Mouse (Mus musculus): ENCODE results near the gene Gart.

Gene Gart

DNA sequence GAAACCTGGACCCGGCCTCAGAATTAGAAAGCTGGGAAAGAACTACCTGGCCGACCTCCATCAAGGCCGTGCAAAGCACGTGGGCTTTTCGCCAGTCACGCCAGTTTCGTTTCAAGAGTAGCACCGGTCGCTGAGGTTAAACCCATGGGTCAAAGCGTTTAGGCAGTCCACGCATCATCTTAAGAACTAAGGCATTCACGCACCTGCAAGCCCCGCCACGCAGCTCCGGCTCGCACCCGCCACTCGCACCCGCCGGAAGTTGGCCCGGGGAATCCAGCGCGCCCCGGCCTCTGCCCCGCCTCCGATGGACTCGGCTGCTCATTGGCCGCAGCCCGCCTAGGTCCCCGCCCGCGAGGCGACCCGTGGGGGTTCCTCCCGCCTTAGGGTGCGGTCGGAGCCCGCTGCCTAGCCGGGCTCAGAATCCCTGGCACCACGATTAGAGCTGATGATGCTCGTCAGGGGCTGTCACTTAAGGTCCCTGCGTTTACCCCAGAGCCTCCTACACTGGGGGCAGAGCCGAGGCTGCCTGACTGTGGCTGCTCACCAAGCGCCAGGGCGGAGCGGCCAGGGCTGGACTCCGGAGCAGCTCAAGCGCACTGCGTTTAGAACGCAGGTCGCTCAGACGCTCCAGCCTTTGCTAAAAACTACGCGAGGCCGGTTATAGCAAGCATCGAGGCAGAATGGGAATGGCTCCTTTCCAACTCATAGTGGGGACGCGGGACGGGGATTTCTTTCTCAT is at the start of gene Gart:
TSS of gene Gart (minus strand) at position 272 of the 739 bp plus-strand sequence.
- DNase-seq (ENCODE audit: extremely low spot score, low spot score) = peak; percentile 92

DNA sequence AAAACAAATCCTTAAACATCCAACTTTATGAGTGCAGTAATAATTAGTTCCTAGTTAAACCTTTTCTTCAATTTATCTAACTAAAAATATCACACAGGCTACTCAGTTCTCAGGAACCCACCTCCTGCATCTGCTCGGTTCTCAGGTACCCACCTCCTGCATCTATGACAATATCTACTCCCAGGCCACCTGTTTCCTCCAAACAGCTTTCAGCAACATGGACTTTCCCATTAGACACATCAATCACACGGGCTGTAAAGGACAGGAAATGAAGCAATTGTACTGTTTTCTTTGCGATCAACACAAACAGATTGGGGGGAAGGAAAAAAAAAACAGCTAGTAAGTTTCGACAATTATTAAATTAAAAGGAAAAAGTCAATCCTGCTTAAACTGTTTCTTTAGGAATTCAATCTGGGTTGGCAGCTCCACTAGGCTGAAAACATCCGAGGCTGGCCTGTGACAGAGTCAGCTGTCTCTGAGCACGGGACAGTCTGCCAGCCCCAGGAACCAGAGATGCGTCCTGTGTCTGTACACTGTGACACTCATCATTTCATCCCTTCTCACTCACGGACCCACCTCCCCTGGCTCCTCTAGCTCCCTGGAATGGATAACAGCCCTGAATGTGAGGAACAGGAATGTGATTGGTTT is 48.5 kb upstream of the Gart start:
- DNase-seq (ENCODE audit: extremely low spot score, low spot score) = no peak

DNA sequence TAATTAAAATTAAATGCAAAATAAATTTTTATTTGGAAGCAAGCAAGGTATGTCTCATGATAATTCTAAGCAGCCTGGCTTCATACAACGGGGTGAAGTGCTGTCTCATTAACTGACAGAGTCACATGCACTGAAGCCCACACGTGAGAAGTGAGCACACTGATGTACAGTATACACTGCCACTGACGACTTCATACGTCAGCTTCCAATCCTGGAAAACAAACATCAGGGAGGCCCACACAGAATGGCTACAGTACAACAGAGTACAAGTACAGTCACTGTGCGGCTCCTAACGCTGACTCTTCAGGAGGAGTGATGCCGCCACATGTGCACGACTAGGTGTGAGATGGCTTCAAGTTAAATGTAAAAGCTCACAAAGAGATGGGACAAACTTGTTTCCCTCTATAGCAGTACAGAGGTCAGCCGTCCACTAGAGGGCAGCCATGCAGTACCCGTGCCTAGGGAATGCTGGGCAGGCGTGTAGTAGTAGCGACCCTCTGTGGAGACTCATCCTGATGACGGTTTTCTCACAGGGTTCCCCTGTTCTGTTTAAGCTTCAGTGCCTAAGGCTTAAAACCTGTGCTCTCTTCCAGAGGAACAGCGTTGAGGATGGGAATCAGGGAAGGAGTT is 47.8 kb upstream of the Gart start:
- DNase-seq (ENCODE audit: extremely low spot score, low spot score) = peak; percentile 78

DNA sequence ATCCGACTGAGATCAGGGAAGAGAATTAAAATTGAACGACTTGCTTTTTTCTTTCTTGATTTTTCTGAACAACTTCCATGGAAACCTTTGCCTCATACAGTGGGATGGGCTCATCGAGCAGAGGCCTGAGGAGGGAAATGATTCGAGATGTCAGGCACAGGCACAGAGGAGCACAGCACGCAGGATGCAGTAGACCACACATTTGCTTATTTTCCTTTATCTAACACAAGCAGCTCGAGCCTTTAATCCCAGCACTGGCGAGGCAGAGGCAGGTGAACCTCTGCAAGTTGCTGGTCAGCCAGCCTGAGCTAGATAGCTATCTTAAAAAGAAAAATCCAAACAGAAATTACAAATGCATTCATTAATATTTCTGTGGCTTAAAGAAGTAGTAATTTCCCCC is 43.0 kb upstream of the Gart start:
- DNase-seq (ENCODE audit: extremely low spot score, low spot score) = no peak

DNA sequence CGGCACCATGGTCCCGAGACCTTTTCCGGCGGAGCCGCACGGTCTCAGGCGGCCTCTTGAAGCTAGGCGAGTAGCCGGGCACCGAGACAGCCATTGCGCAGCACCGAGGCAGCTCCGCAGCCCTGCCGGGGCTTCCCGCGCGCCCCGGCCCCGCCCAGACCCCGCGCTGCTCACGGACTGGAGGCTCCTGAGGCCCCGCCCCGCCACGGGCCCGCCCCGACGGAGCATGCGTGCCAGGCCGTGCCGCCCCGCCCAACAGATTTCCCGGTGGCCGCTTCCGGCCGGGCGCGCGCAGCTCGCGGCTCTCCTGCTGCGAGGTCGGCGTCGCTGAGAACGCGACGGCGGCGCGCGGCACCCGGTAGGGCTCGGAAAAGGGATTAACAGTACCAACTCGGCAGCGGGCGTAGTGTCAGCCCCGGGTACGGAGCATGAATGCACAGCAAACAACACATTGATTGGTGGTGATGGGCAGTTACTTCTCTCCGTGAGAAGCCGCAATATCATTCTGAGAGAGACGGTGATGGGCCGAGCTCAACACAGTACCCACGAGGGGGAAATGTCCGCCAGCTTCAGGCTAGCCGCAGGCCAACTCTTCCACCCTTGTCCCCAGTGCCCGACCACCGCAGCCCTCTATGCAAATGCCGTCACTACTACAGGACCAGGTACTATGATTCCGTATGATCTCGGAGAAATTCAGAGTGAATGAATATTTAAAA is 42.0 kb upstream of the Gart start, which contains the start of gene Donson:
TSS of gene Donson (minus strand) at position 152 of the 716 bp plus-strand sequence.
- DNase-seq (ENCODE audit: extremely low spot score, low spot score) = peak; percentile 92

DNA sequence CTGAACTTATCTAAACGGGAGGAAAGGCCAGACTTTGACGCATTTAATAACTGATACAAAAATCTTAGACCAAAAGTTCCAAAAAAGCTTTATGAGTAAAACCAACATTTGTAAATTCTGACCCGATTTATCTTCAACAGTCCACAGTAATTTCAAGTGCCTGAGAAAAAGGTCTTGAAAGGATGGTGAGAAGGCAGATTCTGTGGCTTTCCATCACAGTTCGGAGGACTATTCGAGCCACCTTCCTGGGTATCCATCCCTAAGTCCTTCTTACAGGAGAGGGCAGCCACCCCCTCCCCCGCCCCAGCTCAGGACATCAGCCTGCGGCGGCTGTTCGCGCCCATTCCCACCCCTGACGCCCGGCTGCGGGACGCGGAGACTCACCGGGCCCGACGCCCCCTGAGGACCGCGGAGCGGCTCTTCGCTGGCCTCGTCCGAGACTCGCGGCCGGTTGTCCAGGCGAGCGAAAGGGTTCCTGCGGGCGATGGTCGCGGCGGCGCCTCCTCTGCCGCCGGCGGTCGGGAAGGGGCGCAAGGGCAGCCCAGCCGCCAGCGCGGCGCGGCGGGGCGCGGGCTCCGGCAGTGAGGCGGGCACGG is 41.4 kb upstream of the Gart start:
- DNase-seq (ENCODE audit: extremely low spot score, low spot score) = no peak

DNA sequence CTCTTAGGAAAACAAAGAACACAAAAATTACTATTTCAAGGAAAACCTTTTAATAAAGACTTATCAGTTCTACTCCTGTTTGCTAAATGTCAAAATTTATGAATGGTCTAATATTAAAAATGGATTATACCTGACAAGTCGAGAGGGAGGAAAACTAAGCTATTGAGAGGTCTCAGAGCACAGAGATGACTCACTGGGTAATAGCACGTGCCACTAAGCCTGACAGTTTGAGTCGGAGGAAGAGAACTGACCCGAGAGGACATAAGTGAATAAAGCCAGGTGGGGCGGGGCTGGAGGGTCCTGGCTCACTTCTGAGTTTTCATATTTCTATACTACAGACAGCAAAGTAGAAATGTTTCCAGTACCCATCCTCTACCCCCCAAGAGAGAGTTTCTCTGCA is 39.6 kb upstream of the Gart start:
- no peak for DNase-seq (ENCODE audit: extremely low spot score, low spot score)

DNA sequence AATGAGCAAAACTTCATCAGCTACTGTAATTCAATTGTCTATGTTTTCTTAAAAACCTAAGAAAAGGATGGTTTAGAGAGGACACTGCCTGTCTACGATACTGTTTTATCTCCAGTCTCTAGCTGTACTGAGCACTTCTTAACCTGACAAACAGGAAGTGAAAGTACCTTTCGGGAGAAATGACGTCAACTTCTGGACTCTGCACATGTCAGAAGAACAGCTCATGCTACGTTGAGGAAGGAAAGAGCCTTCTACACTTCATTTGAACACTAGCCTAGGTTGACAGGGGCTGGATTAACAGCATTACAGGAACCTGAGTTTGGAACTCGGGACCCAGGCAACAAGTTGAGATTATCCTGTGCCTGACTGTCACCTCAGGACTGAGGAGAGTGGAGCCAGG is 38.8 kb upstream of the Gart start:
- no peak for DNase-seq (ENCODE audit: extremely low spot score, low spot score)

DNA sequence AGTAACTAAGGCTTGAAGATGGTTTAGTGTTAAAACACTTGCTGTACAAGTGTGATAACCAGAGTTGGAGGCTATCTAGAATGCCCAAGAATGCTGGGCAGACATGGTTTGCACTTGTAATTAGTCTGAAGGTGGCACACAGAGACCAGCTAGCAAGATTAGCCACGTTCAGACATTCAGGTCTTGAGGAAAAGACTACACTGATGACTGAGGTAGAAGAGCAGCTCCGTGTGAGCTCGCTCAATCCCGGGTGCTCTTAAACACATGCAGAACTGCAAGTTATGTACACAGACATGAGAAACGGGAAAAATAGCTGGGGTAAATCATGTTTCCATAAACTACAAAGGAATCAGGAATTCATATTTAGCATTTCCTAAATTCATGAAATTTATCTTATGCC is 33.9 kb upstream of the Gart start:
- DNase-seq (ENCODE audit: extremely low spot score, low spot score) = no peak

DNA sequence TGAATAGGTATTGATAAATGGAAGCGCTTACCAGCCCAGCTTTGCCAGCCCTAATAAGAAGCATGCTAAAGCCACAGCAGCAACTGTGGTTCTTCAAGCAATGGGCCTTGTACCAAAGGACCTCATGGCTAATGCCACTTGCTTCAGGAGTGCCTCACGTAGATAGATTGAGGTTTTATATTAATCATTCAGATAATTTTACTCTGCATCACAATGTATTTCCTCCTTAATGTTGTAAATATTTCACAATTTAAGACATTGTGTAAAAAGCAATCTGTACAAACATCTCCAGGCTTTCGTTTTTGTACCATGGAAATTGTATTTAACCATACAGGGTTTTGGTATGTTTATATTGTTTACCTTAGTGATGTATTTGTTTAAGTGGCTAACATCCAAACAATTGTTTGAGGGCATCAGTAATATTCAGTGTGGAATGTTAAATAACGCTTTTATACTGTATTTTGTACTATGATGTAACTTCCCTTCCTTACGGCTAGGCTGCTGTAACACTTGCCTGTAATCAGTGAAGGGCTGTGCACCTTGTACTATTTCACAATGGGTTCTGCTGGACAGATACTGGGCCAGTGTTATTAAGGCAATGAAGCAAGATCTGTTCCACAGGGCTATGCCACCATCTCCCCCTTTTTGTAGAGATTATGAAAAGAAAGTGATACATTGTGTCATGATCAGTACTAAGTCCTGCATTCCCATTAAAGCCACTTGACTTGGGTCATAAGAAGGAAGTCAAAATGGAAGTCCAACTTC is 31.6 kb upstream of the Gart start:
- DNase-seq (ENCODE audit: extremely low spot score, low spot score) = no peak

DNA sequence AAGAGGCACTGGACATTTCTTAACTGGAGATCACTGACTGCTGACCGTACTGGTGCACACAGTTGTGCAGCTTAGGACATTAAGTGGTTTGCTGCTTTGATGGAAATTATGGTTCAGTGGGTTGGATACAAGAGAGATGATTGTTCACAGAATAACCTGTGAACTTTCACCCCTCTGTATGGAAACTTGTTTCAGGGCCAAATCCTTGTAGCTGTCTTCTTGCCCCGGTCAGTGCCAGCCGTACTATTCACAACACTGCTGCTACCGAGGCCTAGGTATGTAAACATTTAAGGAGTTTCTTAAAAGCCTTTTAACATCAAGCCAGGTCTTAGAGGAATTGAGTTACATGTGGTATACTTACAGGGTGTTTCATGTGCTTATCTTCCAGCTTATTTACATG is 27.7 kb upstream of the Gart start:
- DNase-seq (ENCODE audit: extremely low spot score, low spot score) = no peak

DNA sequence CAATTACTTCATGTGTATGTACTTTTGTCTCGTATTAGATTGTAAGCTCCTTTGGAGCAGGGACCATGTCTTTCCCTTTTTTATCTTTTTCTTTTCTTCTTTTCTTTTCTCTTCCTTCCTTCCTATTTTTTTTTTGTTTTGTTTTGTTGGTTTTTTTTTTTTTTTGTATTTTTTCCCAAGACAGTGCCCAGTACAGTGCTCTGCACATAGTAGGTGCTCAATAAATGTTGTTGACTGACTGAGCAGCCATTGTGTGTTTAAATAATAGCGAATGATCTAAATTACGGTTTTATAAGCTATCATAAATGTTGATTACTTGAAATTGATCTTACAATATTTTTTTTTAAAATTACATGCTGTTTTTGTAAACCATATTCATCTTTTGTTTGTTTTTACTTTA is 17.0 kb upstream of the Gart start:
- no peak for DNase-seq (ENCODE audit: extremely low spot score, low spot score)

DNA sequence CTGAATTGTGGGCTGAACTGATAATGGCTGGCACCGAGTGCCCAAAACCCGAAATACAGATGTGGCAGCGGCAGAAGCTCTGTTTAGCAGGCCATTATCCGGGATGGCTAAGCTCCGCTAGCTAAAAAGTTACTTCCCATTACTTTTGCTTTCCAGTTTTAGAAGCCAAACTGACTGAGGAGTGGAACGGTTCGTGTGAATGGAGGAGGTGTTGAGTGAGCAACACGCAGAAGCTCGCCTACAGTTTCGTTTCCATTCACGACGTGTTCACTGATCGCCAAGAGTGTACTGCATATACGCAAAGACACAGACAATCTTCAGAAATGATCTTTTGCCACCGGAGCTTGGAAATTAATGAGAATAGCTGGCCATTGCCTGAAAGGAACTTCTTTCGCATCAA is 15.6 kb upstream of the Gart start:
- no peak for DNase-seq (ENCODE audit: extremely low spot score, low spot score)

DNA sequence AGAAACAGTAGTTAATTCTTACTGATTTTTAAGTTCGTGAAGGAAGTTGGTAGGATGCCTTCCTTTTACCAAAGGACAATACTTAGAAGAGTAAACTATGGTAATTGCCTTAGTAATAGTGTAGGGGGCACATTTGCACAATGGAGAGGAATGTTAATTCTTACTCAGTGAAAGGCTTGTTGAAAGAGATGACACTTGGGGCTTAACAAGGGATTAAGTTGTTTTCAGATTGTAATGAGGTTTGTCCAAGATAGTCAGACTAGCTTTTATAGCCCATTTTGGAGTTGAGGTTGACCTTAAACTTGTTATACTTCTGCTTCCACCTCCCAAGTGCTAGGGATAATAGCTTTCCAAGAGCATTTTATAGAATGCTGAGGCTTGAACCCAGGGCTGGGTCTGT is 14.6 kb upstream of the Gart start:
- no peak for DNase-seq (ENCODE audit: extremely low spot score, low spot score)

DNA sequence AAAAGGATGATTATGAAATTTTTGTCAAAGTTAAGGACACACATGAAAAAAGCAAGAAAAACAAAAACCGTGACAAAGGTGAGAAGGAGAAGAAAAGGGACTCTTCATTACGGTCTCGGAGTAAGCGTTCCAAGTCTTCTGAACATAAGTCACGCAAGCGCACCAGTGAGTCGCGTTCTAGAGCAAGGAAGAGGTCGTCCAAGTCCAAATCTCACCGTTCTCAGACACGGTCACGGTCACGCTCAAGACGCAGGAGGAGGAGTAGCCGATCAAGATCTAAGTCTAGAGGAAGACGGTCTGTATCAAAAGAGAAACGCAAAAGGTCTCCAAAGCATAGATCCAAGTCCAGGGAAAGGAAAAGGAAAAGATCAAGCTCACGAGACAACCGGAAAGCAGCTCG is 13.0 kb upstream of the Gart start:
- DNase-seq (ENCODE audit: extremely low spot score, low spot score) = no peak

DNA sequence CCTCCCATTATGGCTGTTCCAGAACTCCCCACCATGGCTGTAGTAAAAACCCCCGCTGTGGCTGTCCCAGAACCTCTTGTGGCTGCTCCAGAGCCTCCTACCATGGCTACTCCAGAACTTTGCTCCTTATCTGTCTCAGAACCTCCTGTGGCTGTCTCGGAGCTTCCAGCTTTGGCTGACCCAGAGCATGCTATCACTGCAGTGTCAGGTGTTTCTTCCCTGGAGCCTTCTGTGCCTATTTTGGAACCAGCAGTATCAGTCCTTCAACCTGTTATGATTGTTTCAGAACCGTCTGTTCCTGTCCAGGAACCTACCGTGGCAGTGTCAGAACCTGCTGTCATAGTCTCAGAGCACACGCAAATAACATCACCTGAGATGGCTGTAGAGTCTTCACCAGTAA is 11.7 kb upstream of the Gart start:
- no peak for DNase-seq (ENCODE audit: extremely low spot score, low spot score)

DNA sequence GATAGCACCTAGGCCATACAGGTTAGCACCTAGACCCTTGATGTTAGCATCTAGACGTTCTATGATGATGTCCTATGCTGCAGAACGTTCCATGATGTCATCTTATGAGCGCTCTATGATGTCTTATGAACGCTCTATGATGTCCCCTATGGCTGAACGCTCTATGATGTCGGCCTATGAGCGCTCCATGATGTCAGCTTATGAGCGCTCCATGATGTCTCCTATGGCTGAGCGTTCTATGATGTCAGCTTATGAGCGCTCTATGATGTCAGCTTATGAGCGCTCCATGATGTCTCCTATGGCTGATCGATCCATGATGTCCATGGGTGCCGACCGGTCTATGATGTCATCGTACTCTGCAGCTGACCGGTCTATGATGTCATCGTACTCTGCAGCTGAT is 10.5 kb upstream of the Gart start:
- no peak for DNase-seq (ENCODE audit: extremely low spot score, low spot score)

DNA sequence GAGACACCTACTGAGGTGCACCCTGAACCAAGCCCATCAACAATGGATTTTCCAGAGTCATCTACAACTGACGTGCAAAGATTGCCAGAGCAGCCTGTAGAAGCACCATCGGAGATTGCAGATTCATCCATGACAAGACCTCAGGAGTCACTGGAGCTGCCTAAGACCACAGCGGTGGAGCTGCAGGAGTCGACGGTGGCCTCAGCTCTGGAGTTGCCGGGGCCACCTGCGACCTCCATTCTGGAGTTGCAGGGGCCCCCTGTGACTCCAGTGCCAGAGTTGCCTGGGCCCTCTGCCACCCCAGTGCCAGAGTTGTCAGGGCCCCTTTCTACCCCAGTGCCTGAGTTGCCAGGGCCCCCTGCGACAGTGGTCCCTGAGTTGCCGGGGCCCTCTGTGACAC is 8.5 kb upstream of the Gart start:
- no peak for DNase-seq (ENCODE audit: extremely low spot score, low spot score)

DNA sequence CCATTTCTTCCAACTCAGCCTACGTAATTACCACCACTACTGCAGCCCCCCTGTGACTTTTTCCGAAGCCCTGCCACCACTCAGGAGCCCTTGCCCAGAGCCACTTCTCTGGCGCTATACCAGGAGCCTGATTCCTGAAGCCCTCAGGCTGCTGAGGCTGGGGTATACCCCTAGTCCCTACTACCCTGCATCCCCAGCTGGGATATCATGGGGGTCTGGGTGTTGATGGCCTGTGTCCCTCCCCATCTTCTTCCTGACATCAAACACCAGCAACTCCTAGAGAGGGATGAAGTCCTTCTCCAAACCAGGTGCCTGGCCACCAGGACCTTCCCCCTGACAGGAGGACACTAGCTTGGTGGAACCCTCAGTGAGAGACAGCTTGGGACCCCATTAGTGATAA is 5.4 kb upstream of the Gart start:
- DNase-seq (ENCODE audit: extremely low spot score, low spot score) = no peak

DNA sequence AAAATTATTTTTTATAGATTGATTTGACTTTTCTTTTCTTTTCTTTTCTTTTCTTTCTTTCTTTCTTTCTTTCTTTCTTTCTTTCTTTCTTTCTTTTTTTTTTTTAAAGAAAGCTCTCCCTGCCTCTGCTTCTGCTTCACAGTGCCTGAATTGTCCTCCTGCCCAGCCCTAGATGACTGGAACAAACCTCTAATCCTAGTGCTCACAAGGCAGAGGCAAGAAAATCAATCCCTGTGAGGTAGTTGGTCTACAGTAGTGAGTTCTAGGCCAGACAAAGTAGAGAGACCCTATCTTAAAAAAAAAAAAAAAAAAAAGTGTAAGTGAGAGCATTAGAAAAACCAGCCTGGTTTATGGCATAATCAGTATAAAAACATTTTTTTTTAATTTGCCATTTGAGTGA is 3.0 kb upstream of the Gart start:
- no peak for DNase-seq (ENCODE audit: extremely low spot score, low spot score)

DNA sequence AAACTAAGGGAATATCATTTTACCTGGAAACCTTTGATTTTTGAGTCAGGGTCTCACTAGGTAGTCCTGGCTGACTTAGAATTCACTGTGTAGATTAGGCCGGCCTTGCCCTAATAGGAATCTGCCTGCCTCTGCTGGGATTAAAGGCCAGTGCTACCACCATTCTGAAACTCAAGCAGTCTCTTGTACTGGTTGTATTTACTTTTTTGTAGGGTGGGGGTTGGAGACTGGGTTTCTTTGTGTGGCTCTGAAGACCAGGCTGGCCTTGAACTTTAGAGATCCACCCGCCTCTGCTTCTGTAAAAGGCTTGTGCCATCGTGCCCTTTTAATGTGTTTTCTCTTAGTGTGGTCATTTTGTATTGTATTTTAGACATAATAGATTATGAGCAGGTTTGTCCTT is 2.5 kb upstream of the Gart start:
- DNase-seq (ENCODE audit: extremely low spot score, low spot score) = no peak
